Mouse (Mus musculus) megakaryocyte, embryonic 14.5 days (primary cell): Measurements from ENCODE around the gene Ghr.

Experiments
- FLI1 ChIP-seq: IDR thresholded peaks from 2 replicates; pipeline ENCODE4 v1.6.1; 2012; ENCODE audit warnings: low read length, inconsistent platforms, mixed read lengths
- GATA1 ChIP-seq: IDR thresholded peaks from 3 replicates; pipeline ENCODE4 v1.6.1; 2012; ENCODE audit warnings: mixed read lengths, low read length, inconsistent platforms, borderline replicate concordance

GRCm38 (mm10) chr15:3441506-3442286, 141.6 kb downstream of the Ghr start:
- TF ChIP-seq GATA1, result no peak
- no peak for TF ChIP-seq FLI1
